In the genomic region with DNA sequence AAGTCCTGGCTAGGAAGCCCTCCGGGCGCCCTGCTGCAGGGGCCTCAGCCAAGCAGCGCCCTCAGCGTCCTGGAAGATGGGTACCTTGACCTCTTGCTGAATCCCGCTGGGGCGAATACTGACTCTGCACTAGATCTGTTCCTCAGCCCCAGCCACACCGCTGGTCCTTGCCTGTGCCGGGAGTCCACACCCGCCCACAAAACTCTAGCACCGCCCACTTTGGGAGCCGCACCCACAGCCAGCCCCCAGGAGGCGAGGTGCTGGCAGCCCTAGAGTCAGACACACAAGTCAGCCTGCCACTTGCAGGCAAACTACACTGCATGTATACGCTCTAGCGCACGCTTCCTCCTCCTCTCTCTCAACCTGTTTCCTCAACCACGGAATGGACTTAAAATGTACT, we compare ENCODE assay signal across 8 mouse cellular contexts. TPM values are rescaled to one million over a fixed set of nuclear protein-coding genes. Genes with fewer than 3 reads are reported as not detected.
DNase-seq lines count a peak whose midpoint lies in the region; ATAC-seq lines count a peak whose summit lies in the region.

Gene Npy4r, minus strand, starts transcription at position 148 of the 400 bp plus-strand sequence.

- H3K9ac ChIP-seq in intestine, embryonic 16.5 days (ENCODE audit: low read depth, low read length) = peak within 1 kb of the TSS; percentile 36
- H3K9ac ChIP-seq in liver, embryonic 13.5 days = no peak within 1 kb of the TSS

- peak; percentile 93 for ATAC-seq in intestine, embryonic 16.5 days
- peak; percentile 65 for ATAC-seq in liver, embryonic 13.5 days (ENCODE audit: low read depth)

- peak within 1 kb of the TSS; percentile 17; the same call in 1 of the 2 replicates for H3K4me3 ChIP-seq in intestine, embryonic 16.5 days (ENCODE audit: low read length)
- no peak within 1 kb of the TSS for H3K4me3 ChIP-seq in liver, embryonic 13.5 days (replicated peaks)

- H3K9me3 ChIP-seq in intestine, embryonic 16.5 days (ENCODE audit: control insufficient read depth, low read length) = no peaks in the 10 kb centered on the region
- no peaks in the 10 kb centered on the region for H3K9me3 ChIP-seq in liver, embryonic 13.5 days (replicated peaks)

- peak; percentile 43 for DNase-seq in A20 (ENCODE audit: low read depth, low spot score)
- peak; percentile 76 to 83 for DNase-seq in adrenal gland, postnatal 36 days
- peak; percentile 51 to 59 for DNase-seq in gastrocnemius, postnatal 36 days
- DNase-seq in liver, embryonic 13.5 days = peak; percentile 31
- peak; percentile 22 for DNase-seq in neural tube, embryonic 10.5 days (ENCODE audit: extremely low spot score, low spot score)
- DNase-seq in urinary bladder, postnatal 4 days (ENCODE audit: low spot score in 2 of 2) = peak; percentile 52 to 74
- no peak for DNase-seq in layer of hippocampus, adult 9-11 months

- H3K27ac ChIP-seq in intestine, embryonic 16.5 days (ENCODE audit: low read length) = no peak within 1 kb of the TSS
- no peak within 1 kb of the TSS for H3K27ac ChIP-seq in liver, embryonic 13.5 days

- H3K27me3 ChIP-seq in intestine, embryonic 16.5 days (replicated peaks; ENCODE audit: control insufficient read depth, insufficient read depth, low read length) = no peaks in the 10 kb centered on the region
- peaks cover 10% of the 10 kb centered on the region; the same call in 1 of the 2 replicates for H3K27me3 ChIP-seq in liver, embryonic 13.5 days

- no peaks in the 10 kb centered on the region for H3K36me3 ChIP-seq in intestine, embryonic 16.5 days (ENCODE audit: control insufficient read depth, insufficient read depth, low read length)
- no peaks in the 10 kb centered on the region for H3K36me3 ChIP-seq in liver, embryonic 13.5 days

- intact Hi-C loops in gastrocnemius, postnatal 36 days (cut with DNase I) = loop anchor here (2.0 to 5.0 kb wide), 2 partner anchors 45 to 70 kb away; no protein-coding TSS in a partner anchor

- 10% methylated on average over 16 of the region's 16 CpGs for WGBS in intestine, embryonic 16.5 days
- 12% methylated on average over 16 of the region's 16 CpGs for whole genome bisulfite sequencing in liver, embryonic 13.5 days (ENCODE audit: insufficient replicate concordance)

- peak within 1 kb of the TSS; percentile 44 for H3K4me2 ChIP-seq in intestine, embryonic 16.5 days (ENCODE audit: low read depth, low read length)
- H3K4me2 ChIP-seq in liver, embryonic 13.5 days = peak within 1 kb of the TSS; percentile 23; the same call in 1 of the 2 replicates

- H3K4me1 ChIP-seq in intestine, embryonic 16.5 days (ENCODE audit: control insufficient read depth, insufficient read depth, low read length) = 0 out of 2 replicates have a peak, but pooled peaks cover 3% of the 10 kb centered on the region
- no peaks in the 10 kb centered on the region for H3K4me1 ChIP-seq in liver, embryonic 13.5 days (replicated peaks)

RNA-seq across cellular contexts. Expression of gene Npy4r, which starts in this region (rescaled TPM):
- total RNA-seq in adrenal gland, postnatal 36 days (2021) = under 1 TPM; 0.13 to 0.20 TPM
- under 1 TPM; 0.10 TPM for total RNA-seq in gastrocnemius, postnatal 36 days (2021)
- polyA plus RNA-seq in intestine, embryonic 16.5 days (2015; fragmentation: Nextera tagmentation; extraction: Ambion mirVana) = 0.42 and 0.48 TPM in 2 replicates
- polyA plus RNA-seq in liver, embryonic 13.5 days (2015; fragmentation: Nextera tagmentation; extraction: Ambion mirVana) = not detected in 2 replicates

Comparison
In these comparisons a context has a peak if more than half of its experiments do, and no peak if none do; other contexts are left out.
1. Peak in DNase-seq in adrenal gland, postnatal 36 days; RNA of the gene not detected or under 1 TPM.
2. Peak in DNase-seq in gastrocnemius, postnatal 36 days; RNA of the gene not detected or under 1 TPM.
3. Peak in ATAC-seq, H3K4me3 ChIP-seq, H3K9ac ChIP-seq and H3K4me2 ChIP-seq in intestine, embryonic 16.5 days; RNA of the gene not detected or under 1 TPM.
4. Peak in DNase-seq, ATAC-seq and H3K4me2 ChIP-seq in liver, embryonic 13.5 days; RNA of the gene not detected or under 1 TPM.